Mouse (Mus musculus) liver, embryonic 15.5 days (tissue): Measurements from ENCODE around the gene Ccdc148. TPM values are rescaled to one million over a fixed set of nuclear protein-coding genes. Genes with fewer than 3 reads are reported as not detected.

Experiments used
- ATAC-seq: fragments of 200-750 bp; cut with Nextera tagmentation; 2 replicates; pipeline ENCODE4 v1.8.0; 2017; ENCODE audit warnings: moderate number of reproducible peaks, mild to moderate bottlenecking, moderate library complexity; ENCODE audit not compliant: insufficient read depth
- H3K27ac ChIP-seq: fragments of 300-500 bp; sonication (generic); replicated peaks from 2 replicates; pipeline ENCODE4 v1.5.1; 2015; ENCODE audit warnings: mild to moderate bottlenecking, inconsistent platforms
- H3K27me3 ChIP-seq: fragments of 300-500 bp; sonication (generic); 2 replicates; pipeline ENCODE4 v1.6.1; 2015; ENCODE audit warnings: mild to moderate bottlenecking, inconsistent platforms
- H3K36me3 ChIP-seq: fragments of 300-500 bp; sonication (generic); replicated peaks from 2 replicates; pipeline ENCODE4 v1.6.1; 2015; ENCODE audit warnings: moderate library complexity, mild to moderate bottlenecking, inconsistent platforms
- H3K4me1 ChIP-seq: fragments of 300-500 bp; sonication (generic); replicated peaks from 2 replicates; pipeline ENCODE4 v1.6.1; 2015; ENCODE audit warnings: inconsistent platforms
- H3K4me2 ChIP-seq: fragments of 300-500 bp; sonication (generic); 2 replicates; pipeline ENCODE4 v1.6.1; 2015; ENCODE audit warnings: moderate library complexity, mild to moderate bottlenecking, inconsistent platforms
- H3K4me3 ChIP-seq: fragments of 300-500 bp; sonication (generic); replicated peaks from 2 replicates; pipeline ENCODE4 v1.5.1; 2015; ENCODE audit warnings: mild to moderate bottlenecking, inconsistent platforms
- H3K9ac ChIP-seq: fragments of 300-500 bp; sonication (generic); 2 replicates; pipeline ENCODE4 v1.6.1; 2015; ENCODE audit warnings: moderate library complexity, mild to moderate bottlenecking, inconsistent platforms
- H3K9me3 ChIP-seq: fragments of 300-500 bp; sonication (generic); replicated peaks from 2 replicates; pipeline ENCODE4 v1.6.1; 2016; ENCODE audit warnings: inconsistent platforms
- WGBS: fragments of 180-500 bp; shearing (Covaris S2); methylation state at CpG from one replicate; pipeline ENCODE4 v1.1.7; 2015; ENCODE audit warnings: mixed read lengths; ENCODE audit not compliant: insufficient replicate concordance; 5-methylcytosine and 5-hydroxymethylcytosine counted together
- polyA plus RNA-seq: library from polyadenylated mRNA; unstranded; fragments of >200 nt; fragmentation: Nextera tagmentation; extraction: Ambion mirVana; gene quantifications from 2 replicates; pipeline ENCODE4 v1.2.1, GENCODE M21; 2015

Gene Ccdc148
- polyA plus RNA-seq, result 0.38 and 0.47 TPM in 2 replicates

DNA sequence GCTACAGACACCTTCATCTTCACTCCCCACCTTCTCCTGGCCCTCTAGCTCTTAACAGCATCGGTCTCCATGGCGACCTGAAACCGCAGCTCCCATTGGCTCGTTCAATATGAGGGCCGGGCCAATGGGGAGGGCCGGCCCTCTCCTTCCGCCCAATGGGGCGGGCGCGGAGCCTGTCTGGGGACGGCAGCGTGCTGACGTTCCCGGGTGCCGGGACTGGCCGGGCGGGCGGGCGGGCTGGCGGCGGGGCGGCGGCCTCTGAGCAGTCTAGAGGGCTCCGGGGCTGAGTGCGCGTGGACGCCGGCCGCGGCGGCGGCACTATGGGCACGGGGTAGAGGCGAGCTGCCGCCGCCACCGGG is at the start of gene Ccdc148, which contains the start of gene Pkp4:
Gene Ccdc148 (minus strand): TSS at position 79 of the 359 bp plus-strand sequence.
Gene Pkp4 (plus strand): TSS at position 246 of the 359 bp plus-strand sequence.
- peaks cover 25% of the 10 kb centered on the region for H3K4me1 ChIP-seq
- no peaks in the 10 kb centered on the region for H3K36me3 ChIP-seq
- peak within 1 kb of the TSS; percentile 65 for H3K27ac ChIP-seq
- H3K4me3 ChIP-seq, result peak within 1 kb of the TSS; percentile 71
- peaks cover 26% of the 10 kb centered on the region for H3K27me3 ChIP-seq
- peak; percentile 96 for ATAC-seq
- 1% methylated on average over 34 of the region's 37 CpGs for WGBS
- no peaks in the 10 kb centered on the region for H3K9me3 ChIP-seq
- H3K4me2 ChIP-seq, result peak within 1 kb of the TSS; percentile 87
- H3K9ac ChIP-seq, result peak within 1 kb of the TSS; percentile 64

DNA sequence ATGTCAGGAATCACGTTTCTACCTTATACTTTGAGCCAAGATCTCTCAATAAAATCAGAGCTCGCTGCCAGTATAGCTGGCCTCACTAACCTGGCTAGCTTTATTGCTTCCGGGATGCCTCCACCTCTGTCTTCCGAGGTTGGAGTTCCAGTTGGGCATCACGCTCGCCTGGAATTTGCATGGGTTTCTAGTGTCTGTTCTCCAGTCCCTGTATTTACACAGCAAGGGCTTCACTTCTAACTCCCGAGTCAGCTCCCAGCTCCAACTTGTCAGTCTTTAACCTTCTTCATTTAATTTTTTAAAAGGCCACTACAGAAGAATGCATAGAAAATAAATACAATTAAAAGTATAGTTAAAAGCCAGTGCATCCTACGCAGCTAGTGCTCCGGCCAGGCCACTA is 47.8 kb upstream of the Ccdc148 start:
- Histone ChIP-seq H3K4me1 (peaks cover 5% of the 10 kb centered on the region; the same call in 1 of the 2 replicates), H3K9ac (no peak overlapping the region), H3K4me2 (no peak overlapping the region), H3K27ac (no peak overlapping the region), H3K27me3 (no peaks in the 10 kb centered on the region), H3K36me3 (0 out of 2 replicates have a peak, but pooled peaks cover 2% of the 10 kb centered on the region), H3K4me3 (no peak overlapping the region), H3K9me3 (no peaks in the 10 kb centered on the region)
- 63% methylated on average over 9 of the region's 9 CpGs for whole genome bisulfite sequencing
- ATAC-seq, result no peak

DNA sequence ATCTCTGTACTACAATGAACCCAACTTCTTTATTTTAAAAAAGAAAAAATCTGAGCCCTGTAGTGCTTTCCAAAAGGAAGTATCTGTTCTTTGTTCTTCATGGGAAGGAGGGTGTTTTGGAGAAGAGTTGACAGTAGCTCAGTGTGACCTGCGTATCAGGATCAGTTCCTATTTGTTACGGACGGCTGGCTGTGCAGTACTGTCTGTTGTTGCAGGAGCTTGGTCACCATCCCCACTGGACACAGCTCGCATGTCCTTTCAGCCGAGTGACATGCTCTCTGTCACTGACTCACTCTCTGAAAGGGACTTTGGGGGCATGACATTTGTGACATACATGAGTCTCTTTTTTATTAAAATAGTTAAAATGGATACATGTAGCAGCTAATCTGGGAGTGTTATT is 47.2 kb upstream of the Ccdc148 start:
- H3K36me3 ChIP-seq, result 0 out of 2 replicates have a peak, but pooled peaks cover 2% of the 10 kb centered on the region
- no peak overlapping the region for H3K4me2 ChIP-seq
- H3K9ac ChIP-seq, result no peak overlapping the region
- no peak for ATAC-seq
- no peak overlapping the region for H3K4me3 ChIP-seq
- H3K27me3 ChIP-seq, result no peaks in the 10 kb centered on the region
- WGBS, result 63% methylated on average over 5 of the region's 5 CpGs
- no peaks in the 10 kb centered on the region for H3K9me3 ChIP-seq
- H3K4me1 ChIP-seq, result peaks cover 10% of the 10 kb centered on the region; the same call in 1 of the 2 replicates
- H3K27ac ChIP-seq, result no peak overlapping the region

DNA sequence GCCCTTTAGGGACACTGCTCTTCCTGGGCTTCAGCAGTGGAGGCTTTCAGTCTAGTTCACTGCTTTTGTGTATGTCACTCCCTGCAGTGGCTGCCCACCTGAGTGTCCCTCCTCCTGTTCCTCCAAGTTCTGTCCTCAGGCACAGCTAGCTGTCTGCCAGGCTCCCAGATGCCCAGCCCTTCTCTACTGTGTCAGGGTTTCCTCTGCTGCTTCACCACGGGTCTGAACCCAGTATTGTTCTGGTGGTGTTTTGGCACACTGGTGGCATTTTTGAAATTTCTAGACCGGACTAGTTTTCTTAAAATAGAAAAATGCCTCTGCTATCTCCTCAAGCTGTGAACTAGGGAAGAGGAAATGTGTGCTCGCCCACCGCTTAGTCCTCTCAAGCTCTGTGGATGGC is 46.8 kb upstream of the Ccdc148 start:
- WGBS, result 33% methylated on average over 4 of the region's 4 CpGs
- Histone ChIP-seq H3K4me2 (no peak overlapping the region), H3K9me3 (no peaks in the 10 kb centered on the region), H3K27ac (no peak overlapping the region; the same call in 1 of the 2 replicates), H3K27me3 (no peaks in the 10 kb centered on the region), H3K9ac (no peak overlapping the region), H3K4me3 (no peak overlapping the region), H3K4me1 (peaks cover 10% of the 10 kb centered on the region; the same call in 1 of the 2 replicates), H3K36me3 (0 out of 2 replicates have a peak, but pooled peaks cover 2% of the 10 kb centered on the region)
- no peak for ATAC-seq

DNA sequence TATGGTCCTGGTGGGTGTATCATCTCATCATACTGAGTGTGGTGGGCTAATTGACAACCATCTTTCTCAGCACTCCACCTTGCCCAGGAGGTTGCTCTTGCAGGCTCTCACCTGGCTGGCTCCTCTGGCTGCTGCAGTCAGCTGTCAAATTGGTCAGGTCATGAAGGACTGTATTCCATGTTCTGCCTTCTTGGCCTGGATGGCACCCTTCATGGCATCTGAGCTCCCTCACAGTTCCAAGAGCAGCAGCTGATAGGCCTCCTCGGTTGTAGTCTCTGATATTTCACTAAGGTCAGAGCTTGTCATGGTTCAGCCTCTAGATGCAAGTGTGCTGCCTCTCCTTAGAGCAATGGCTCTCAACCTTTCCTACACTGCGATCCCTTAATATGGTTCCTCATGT is 45.7 kb upstream of the Ccdc148 start:
- H3K9me3 ChIP-seq, result no peaks in the 10 kb centered on the region
- no peak for ATAC-seq
- H3K4me2 ChIP-seq, result no peak overlapping the region
- H3K4me1 ChIP-seq, result peaks cover 10% of the 10 kb centered on the region; the same call in 1 of the 2 replicates
- H3K36me3 ChIP-seq, result 0 out of 2 replicates have a peak, but pooled peaks cover under 1% of the 10 kb centered on the region
- H3K4me3 ChIP-seq, result no peak overlapping the region
- no peak overlapping the region for H3K27ac ChIP-seq
- no peaks in the 10 kb centered on the region for H3K27me3 ChIP-seq
- no peak overlapping the region for H3K9ac ChIP-seq
- 71% methylated on average over 2 of the region's 2 CpGs for WGBS

DNA sequence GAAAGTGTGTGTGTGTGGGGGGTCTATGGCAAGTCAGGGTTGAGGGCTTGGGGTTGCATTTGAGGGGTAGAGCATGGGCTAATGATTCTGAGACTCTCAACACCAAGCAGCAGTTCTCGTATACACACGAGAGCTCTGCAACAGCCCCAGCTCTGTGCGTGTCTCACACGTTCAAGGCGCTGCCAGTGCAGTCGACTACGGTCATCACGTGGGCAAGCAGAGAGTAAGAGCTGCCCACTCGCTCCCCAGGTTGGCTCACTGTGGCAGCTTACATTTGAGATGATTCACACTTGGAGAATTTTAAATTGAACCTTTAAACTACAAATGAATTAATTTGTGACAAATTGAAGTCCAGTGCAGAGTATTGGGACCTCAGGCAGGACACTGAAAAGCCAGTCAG is 44.6 kb upstream of the Ccdc148 start:
- H3K4me1 ChIP-seq, result peaks cover 10% of the 10 kb centered on the region; the same call in 1 of the 2 replicates
- no peak overlapping the region for H3K27ac ChIP-seq
- WGBS, result 83% methylated on average over 9 of the region's 9 CpGs
- H3K27me3 ChIP-seq, result no peaks in the 10 kb centered on the region
- no peak overlapping the region for H3K4me2 ChIP-seq
- no peak overlapping the region for H3K4me3 ChIP-seq
- H3K9me3 ChIP-seq, result no peaks in the 10 kb centered on the region
- no peaks in the 10 kb centered on the region for H3K36me3 ChIP-seq
- no peak overlapping the region for H3K9ac ChIP-seq
- no peak for ATAC-seq

GRCm38 (mm10) chr2:59203627-59204425 is 43.3 kb upstream of the Ccdc148 start:
- Histone ChIP-seq H3K4me3 (no peak overlapping the region), H3K27ac (no peak overlapping the region), H3K4me2 (no peak overlapping the region), H3K9me3 (no peaks in the 10 kb centered on the region), H3K36me3 (no peaks in the 10 kb centered on the region), H3K4me1 (peaks cover 10% of the 10 kb centered on the region; the same call in 1 of the 2 replicates), H3K27me3 (no peaks in the 10 kb centered on the region), H3K9ac (no peak overlapping the region)
- ATAC-seq, result no peak
- WGBS, result 56% methylated on average over 3 of the region's 3 CpGs

GRCm38 (mm10) chr2:59202930-59203329 is 42.4 kb upstream of the Ccdc148 start:
- ATAC-seq, result no peak
- Histone ChIP-seq H3K36me3 (no peaks in the 10 kb centered on the region), H3K27me3 (no peaks in the 10 kb centered on the region), H3K9ac (no peak overlapping the region), H3K9me3 (no peaks in the 10 kb centered on the region), H3K4me1 (0 out of 2 replicates have a peak, but pooled peaks cover 5% of the 10 kb centered on the region), H3K27ac (no peak overlapping the region), H3K4me3 (no peak overlapping the region), H3K4me2 (no peak overlapping the region)
- 55% methylated on average over 5 of the region's 5 CpGs for WGBS

- Histone ChIP-seq H3K27me3 (no peaks in the 10 kb centered on the region), H3K4me1 (0 out of 2 replicates have a peak, but pooled peaks cover 5% of the 10 kb centered on the region), H3K9ac (no peak overlapping the region), H3K36me3 (no peaks in the 10 kb centered on the region), H3K27ac (no peak overlapping the region), H3K9me3 (no peaks in the 10 kb centered on the region), H3K4me3 (no peak overlapping the region), H3K4me2 (no peak overlapping the region)
- no peak for ATAC-seq
- 78% methylated on average over 3 of the region's 3 CpGs for WGBS
These were observed 40.0 kb upstream of the Ccdc148 start for GRCm38 (mm10) chr2:59200511-59200910.

DNA sequence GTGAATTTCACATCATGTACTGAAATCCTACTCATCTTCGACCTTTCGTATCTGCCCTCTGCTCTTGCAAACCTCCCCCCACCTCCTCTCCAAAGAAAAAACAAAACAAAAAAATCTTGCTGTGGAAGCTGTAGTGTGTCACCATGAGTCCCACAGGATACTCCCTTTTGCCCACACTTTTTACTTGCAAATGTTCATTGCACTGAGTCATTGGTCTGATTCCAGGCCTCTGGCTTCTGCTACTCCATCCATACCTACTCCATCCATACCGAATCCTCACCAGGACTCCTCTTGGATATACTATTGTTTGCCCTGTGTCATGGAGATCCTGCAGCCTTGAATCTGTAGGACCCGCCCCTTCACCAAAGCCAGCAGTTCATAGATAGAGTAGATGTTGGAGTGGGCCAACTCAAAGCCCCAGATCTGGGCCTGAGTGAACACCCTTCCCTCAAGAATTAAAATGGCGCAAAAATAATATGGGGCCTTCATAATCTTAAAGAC is 39.0 kb upstream of the Ccdc148 start:
- no peaks in the 10 kb centered on the region for H3K27me3 ChIP-seq
- 74% methylated on average over 5 of the region's 5 CpGs for WGBS
- no peak overlapping the region for H3K4me3 ChIP-seq
- no peaks in the 10 kb centered on the region for H3K36me3 ChIP-seq
- H3K27ac ChIP-seq, result no peak overlapping the region
- no peak overlapping the region for H3K4me2 ChIP-seq
- no peak overlapping the region for H3K9ac ChIP-seq
- 0 out of 2 replicates have a peak, but pooled peaks cover 5% of the 10 kb centered on the region for H3K4me1 ChIP-seq
- no peak for ATAC-seq
- H3K9me3 ChIP-seq, result no peaks in the 10 kb centered on the region

DNA sequence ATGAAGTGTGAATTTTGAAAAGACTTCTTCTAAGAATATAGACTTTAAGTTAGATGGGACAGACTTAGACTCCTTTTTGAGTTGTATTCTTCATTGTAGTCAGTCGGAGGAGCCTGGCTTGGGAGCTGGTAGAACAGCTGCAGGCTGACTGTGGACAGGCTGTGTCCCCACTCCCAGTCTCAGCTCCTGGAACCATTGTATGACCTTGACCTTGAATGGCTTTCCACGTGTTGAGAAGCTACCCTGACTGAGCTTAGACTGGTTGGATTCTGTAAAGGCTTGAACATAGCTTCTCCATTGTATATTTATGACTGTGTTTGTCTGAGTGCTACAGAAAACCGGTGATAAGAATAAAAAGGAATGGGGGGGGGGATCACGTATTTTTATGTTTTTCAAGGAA is 36.7 kb upstream of the Ccdc148 start:
- no peaks in the 10 kb centered on the region for H3K36me3 ChIP-seq
- no peak overlapping the region for H3K4me3 ChIP-seq
- no peaks in the 10 kb centered on the region for H3K4me1 ChIP-seq
- H3K9ac ChIP-seq, result no peak overlapping the region
- no peak overlapping the region for H3K4me2 ChIP-seq
- 55% methylated on average over 4 of the region's 4 CpGs for WGBS
- H3K9me3 ChIP-seq, result no peaks in the 10 kb centered on the region
- no peaks in the 10 kb centered on the region for H3K27me3 ChIP-seq
- no peak overlapping the region for H3K27ac ChIP-seq
- ATAC-seq, result no peak
